Mouse (Mus musculus) c-Kit-negative CD71-positive TER-119-positive erythroid progenitor cells, embryonic 14.5 days (primary cell): ENCODE measurements around the gene Pde4d.

Source experiments
- DNase-seq: peaks from one replicate; pipeline ENCODE4 v3.0.0-alpha.2; 2013; ENCODE audit warnings: low read depth, low spot score

The Pde4d gene

DNA sequence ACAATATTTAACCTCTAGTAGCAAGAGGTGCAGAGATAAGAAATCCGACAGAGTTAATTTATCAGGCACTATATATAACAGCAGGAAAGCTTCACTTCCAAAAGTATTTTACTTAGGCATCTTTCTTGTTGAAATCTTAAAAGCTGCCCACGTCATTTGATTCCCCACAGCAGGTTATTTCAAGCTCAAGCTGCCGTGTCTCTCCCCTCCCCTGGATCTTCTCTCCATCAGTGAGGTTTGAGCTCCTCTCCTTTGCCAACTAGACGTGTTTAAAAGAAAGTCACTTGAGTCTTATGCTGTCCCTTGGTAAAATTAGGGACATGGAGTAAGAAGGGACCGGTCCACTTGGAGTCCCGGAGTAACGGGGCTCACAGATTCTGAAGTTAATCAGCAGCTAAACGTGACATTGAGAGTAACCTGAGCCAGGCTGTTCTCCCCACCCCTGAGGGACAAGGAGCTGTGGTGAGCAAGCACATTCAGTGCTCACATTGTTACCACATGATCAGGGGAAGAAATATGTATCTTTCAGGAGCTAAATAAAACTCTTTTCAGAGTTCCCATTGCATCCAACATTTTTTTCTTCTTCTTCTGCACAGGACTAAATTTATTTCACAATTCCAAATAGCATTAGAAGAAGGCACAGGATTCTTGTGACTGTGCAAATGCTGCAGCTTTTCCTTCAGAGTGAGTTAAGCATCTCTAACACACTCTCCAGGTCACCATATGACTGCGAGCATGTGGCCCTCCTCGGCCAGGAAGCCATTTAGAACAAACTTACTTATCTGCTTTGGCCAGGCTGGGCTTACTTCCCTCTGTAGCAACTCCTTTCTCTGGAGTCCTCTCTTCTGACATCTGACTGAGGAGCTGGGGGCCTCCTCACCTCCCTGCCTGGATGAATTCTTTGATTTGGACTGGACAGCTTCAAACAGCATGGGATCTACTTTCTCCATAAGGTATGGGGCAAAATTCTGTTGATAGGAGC is at the start of gene Pde4d:
Gene Pde4d, plus strand, starts transcription at position 833 of the 982 bp plus-strand sequence.
- no peak for DNase-seq

DNA sequence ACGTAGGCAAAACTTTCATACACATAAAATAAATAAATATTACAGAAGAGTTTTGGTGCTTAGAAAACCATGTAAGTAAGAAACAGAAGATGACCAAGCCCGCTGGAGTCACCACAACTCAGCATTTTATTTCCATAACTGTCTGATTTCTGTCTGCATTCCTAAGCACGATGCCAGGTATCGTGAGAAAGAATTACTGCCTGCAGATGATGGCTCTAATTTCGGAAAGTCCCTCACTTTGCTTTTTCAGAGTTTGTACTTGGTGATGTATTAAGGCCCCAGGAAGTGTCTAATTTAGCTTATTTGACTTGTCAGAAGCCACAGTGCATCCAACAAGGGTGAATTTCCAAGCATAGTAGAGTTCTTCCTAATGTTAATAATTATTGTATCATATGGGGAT is 46.6 kb upstream of the Pde4d start:
- no peak for DNase-seq

DNA sequence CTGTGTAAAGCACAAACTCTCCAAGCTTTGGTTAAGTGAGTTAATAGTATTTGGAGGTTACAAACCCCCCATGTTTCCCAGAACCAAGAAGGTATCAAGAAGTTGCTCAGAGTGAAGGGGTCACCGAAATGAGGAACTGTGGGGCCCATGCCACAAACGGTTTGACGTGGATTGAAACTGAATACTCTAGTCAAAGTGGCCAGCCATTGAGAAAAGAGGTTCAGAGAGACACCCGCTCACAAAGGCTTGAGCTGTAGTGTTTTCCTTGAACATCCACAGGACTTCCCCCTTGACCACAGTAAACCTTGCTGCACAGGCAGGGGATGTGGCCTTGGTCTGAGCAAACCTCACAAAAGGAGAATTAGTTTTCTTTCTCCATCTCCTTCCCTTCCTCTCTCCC is 45.4 kb upstream of the Pde4d start:
- DNase-seq: no peak

DNA sequence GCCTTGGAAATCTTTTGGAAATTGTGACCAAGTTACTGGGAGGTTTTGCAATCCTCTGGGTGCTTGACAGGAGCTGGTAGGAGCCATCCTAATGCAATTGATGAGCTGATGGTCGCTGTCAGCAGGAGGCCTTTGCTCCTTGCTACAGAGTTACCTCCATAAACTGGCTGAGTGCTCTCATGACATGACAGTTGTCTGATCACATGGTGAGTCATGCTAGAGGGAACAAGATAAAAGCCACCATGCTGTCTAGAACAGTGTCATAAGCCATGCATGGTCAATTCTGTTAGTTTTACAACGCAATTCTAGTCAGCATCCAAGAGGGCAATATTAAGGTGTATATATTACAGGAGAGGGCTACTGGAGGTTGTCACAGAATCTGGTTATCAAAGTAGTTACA is 34.3 kb upstream of the Pde4d start:
- DNase-seq: no peak

DNA sequence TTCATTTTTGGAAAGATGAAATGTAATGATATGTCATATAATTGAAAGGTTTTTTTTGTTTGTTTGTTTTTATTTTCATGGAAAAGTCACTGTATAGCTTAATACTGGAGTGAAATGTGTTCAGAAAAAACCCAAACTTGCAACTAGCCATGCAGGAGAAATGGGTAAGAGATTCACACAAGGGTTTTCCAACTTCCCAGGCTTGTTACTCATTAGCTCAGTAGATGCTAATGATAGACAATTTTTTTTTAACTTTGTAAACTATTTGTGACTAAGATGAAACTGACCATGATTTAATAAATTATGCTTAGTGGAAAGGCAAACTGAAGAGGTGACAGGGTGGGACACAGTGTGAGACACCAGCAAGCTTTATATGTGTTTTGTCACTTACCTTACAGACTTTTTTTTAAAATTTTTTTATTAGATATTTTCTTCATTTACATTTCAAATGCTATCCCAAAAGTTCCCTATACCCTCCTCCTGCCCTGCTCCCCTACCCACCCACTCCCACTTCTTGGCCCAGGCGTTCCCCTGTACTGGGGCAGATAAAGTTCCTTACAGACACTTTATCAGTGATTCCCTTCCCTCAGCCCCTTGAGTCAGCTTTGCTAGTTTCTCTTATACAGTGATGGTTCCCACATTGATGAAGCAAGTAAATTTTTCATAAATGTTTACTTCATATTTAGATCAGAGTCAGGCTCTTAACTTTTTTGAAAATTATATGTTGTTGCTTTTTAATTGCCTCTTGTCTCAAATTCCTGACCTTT is 30.8 kb upstream of the Pde4d start:
- DNase-seq: no peak

DNA sequence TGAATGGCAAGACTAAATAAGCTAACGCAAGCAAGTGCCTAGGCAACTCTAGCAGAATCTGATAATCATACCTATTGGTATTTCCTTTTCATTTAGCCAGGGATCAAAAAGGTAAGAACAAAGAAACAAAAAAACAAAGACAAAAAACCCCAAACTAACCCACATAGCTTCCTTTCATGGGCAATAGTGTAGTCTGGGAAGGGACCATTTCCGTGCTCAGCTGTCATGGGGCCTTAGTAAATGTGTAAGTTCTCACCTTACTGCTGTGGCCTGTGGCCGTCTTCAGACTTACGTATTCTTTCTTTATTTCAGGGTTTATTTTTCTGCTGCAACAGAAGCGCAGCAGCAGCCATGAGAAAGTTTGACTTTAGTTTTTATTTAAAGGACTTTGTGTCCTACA is 23.4 kb upstream of the Pde4d start:
- no peak for DNase-seq

DNA sequence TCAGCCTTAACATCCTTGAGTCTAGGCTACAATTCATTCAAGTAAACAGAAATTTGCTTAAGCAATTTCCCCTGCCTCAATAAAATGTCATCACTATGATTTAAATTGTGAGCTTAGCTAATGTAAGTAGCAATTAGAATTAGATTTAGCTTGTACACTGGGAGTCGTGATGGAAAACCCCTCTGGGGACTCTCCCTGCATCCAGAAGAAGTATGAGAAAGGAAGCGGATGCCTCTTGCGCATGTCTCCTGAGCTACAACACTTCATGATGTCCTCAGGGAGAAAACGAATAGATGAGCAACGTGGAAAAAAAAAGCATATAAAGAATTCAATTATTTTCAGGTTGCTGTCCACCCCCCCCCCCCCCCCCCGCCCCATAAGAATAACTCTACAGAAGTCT is 20.9 kb upstream of the Pde4d start:
- DNase-seq: no peak

DNA sequence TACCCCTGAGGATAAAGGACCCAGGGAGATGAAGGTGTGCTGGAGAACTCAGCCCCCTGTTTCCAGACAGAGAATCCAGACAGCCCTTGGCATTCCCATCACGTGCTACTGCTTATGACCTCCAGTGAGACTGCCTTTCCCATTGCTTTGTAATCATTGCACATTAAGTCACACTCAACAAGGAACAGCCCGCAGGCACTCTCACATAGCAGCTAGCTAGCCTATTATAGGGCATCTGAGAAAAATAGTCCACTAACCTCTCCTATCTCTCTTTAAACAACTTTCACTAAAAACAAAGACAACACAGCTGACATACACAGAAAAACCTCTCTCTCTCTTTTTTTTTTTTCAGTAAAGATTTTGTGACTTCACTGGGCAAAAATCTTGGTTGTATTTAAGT is 20.1 kb upstream of the Pde4d start:
- DNase-seq: no peak

DNA sequence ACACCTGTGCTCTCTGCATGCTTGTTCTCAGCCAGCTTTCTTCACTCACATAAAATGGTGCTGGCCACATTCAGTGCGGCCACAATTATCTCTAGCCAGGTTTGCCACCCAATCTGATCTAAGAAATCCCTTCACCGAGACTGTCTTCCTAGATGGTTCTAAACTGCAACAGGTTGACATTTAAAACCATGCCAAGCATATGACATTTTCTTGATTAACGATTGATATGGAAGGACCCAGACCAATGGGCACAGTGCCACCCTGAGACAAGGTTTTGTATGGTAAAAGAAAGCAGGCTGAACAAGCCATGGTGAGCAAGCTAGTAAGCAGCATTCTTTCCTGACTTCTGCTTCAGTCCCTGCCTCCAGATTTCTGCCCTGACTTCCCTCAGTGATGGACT is 18.0 kb upstream of the Pde4d start:
- DNase-seq: no peak

DNA sequence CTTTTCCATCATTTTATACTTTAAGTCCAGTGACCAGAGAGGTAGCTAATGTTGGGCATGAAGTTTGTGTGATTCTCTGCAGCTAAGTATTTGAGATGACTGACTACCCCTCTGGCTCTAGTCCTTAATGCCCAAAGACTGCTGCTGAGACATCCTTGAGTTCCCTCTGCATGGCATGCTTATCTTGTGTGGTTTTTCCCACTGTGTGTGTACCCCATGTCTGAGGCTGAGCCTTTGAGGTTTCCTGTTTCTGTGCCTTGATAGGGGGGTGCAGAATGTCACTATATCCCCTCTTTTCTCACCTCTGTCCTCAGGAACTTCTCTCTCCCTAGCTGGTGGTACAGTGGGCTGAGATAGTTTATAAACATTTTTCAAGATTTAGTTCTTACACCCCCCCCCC is 14.1 kb upstream of the Pde4d start:
- DNase-seq: no peak

DNA sequence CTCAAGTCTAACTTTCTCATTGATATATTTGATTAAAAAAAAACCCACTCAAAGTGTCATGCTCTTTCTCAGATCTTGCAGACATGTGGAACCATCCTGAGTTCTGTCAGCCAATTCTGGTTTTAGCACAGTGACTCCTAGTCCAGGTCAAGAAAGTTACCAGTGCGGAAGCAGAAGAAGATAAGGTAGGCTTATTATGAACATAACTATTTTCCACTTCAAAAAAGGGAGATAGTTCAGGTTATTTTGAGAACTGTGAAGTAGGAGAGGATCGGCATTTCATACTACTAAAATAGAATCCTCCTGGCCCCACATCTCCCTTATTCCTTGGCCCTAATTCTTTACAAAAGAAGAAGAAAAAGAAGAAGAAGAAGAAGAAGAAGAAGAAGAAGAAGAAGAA is 12.3 kb upstream of the Pde4d start:
- DNase-seq: no peak

DNA sequence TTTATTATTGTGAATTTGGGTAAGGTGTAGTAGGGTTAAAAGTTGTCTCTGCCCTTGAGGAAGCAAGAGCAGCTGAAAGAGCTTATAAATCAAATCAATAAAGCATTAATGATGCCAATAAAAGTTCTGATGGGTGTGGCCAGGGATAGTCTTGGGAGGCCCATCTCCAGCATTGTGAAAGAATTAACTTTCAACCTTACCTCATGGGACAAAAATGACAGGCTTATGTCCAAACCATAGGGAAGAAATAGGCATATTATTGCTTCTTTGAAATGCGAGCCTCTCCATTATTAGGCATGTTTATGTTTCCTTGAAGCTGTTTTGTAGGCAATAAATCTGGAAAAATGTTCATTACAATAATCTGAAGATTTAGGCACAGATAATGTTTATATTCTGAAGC is 10.7 kb upstream of the Pde4d start:
- DNase-seq: no peak

DNA sequence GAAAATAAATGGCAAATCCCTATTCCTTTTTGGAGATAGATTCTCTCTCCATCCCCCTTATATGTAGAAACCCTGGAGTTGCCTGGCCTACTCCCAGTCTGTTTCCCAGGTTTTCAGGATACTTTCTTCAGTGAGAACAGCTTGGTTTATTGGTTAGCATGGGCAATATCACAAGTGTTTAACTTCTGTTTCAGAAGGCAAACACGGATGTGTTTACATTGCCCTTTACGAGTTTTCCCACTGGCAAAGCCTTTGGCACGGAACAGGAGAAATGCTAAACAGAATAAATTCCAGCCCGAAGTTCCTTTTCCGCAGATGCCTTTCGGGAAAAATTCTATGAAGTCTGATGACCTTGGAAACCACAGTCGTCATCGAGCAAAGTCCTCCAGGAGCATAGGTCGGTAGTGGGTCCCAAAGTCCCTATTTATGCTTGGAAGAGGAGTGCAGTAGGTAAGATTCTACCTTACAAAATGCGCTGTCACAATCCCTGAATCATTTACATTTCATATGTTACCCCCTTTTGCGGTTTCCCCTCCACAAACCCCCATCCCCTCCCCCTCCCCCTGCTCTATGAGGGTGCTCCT is 1.3 kb upstream of the Pde4d start:
- no peak for DNase-seq

DNA sequence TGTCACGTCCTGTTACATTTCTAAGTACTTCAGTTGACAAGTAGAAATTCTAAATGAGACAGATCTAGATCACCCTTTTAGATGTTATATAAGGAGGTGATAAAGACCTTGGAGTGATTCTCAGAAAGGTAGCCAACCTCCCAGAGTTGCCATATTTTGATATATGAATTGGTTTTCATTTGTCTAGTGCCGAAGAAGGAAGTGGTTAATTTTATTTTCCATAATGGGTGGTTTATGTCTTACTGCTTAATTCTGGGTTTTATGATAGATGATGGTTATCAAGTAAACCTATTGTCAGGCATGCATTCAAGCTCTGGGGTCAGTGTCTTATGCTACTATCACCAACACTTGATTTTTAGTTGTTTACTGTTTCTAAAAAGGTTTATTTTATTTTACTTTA is 1.4 kb downstream of the Pde4d start:
- no peak for DNase-seq

DNA sequence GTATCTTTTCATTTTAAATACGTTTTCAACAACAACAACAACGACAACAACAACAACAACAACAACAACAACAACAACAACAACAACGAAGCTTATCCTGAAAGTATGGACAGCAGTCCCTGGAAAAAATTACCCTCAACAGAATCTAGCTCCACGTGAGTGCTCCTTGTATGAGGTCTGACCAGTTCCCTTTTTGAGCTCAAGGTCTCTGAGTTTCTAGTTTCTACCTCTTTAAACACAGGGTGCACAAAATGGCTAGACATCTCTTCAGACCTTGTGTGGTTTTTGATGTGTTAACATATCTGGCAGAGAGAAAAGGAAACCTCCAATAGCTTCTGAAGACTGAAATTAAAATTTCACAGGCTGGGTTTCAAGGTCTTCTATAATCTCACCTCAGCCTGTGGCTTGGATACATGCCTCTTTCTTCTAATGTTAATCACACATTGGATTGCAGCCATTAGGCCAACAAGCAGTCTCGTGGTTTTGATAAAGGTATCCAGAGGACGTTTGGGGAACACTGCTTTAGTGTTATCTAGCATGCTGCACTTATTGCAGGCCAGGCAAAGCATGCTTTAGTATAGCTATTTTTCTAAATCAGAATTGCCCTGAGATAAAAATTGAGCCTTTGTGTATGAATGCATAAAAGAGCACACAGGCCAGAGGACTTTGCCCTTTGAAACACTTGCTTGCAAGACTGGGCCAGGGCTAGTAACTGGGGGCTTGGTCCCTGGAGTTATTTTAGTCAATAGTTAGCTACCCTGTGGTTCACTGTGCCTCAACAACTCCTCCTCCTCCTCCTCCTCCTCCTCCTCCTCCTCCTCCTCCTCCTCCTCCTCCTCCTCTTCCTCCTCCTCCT is 3.5 kb downstream of the Pde4d start:
- DNase-seq: no peak

DNA sequence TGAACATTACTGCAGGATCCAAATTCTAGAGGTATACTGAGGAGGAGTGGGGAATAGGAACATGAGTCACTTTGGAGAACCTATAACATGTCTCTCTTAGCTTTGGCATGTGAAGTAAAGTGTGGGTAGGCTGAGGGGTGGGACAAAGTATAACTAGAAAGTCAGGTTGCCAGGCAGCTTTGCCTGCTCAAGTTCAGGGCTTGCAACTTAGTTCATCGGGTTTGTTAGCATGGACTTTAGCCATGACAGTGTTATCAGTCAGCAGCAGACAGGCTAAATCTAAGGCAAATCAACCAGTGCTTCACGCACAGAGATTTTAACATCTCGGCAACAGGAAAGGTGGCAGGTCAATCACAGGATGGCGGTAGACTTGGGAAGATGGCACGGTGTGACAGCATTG is 12.8 kb downstream of the Pde4d start:
- DNase-seq: no peak

DNA sequence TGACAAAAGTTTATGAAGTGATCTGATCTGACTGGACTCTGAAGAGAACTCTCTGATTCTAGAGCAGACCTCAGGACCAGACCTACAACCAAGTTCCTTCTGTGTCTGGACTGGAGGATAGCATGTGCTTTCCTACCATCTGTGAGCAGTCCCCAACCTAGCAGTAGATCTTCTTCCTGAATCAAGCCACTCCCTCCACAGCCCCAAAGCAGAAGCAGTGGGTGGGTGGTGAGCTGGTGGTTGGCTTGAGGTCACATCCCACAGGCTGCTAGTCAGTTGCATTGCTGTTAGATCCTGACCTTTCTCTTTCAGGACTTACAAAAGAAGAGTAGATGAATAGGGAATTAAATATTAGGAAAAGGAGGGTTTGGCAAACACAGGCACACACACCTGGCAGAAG is 16.0 kb downstream of the Pde4d start:
- DNase-seq: no peak

DNA sequence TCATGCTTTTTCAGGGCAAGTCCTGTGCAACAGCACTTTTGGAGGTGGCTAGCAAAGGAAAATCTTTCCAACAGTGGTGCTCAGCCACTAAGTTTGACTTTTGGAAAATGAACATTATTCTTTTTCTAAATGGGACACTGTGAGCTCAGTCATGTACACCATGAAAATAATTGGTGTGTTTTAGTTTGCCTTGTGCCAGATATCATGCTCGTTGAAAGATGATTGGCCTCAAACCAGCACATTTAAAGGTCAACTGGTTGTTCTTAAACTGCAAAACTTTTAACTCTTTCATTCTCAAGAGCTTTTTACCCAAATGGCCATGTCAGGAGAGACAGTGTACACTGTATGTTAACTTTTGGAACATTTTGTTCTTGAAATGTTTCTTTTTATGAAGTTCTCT is 17.3 kb downstream of the Pde4d start:
- DNase-seq: no peak

DNA sequence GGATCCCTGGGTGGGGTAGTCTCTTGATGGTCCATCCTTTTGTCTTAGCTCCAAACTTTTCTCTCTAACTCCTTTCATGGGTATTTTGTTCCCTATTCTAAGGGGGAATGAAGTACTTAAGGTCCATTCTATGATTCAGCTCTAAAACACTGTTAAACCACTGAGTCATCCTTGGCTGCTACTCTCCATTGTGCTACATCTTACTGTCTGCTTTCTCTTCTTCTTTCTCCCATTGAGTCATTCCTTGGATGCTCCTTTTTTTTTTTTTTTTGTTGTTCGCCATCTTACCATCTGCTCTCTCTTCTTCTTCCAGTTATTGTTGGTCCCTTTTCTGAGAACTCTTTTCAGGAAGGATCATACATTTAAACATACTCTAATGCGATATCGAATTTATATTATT is 30.7 kb downstream of the Pde4d start:
- no peak for DNase-seq

DNA sequence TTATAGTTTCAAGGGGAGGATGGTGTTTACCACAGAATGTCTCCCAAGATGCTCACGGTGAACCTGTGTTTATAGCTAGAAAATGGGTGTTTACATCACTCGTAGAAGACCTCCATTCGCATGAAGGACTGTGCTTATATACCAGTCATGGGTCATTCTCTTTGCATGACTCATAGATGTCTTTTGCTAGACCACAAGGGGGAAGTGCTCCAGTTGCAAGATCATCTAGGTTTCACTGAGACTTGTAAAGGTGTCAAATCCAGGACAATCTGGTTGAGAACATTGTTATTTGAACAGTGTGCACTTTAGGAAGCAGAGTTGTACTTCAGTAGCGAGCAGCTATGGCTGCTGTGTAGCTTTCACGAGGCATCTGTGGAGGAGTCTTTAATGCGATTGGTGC is 35.3 kb downstream of the Pde4d start:
- DNase-seq: no peak

DNA sequence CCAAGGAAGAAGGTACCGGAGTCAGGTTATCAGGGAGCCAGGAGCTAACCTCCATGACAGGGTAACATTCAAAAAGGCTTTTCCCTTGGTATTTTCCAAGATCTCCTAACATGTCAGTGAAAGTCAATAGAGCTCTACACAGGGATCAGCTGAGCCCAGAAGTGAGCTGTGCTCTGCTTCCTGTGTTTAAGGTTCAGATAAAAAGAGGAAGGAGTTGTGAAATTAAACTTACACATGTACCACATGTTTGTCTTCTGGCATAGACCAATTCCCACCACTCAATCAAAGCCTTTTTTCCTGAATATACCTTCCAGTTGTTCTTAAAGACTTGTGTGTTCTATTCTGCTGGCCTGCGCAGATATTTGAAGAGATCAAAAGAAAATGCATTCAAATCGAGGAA is 37.3 kb downstream of the Pde4d start:
- DNase-seq: no peak

DNA sequence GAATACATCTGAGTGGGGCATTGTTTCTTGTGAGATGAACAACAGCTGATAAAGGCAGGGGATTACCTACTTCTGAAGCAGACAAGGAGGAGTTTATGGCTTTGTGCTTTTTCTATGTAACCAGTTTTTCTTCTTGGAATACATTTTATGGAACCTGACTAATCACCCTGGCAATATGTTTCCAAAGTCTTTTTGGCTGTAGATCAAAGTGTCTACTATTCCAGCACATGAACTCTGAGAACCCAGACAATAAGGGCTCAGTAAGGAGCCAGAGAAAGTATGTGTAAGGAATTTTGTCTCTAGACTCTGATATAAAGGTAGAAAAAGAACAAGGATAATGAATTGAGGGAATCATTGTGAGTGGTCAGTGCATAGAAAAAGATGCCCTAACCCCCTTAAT is 40.1 kb downstream of the Pde4d start:
- no peak for DNase-seq
